Mouse (Mus musculus) lung, postnatal 0 days (tissue): ENCODE data around the gene Gm45753.

Experiments
- CTCF ChIP-seq: IDR thresholded peaks from 2 replicates; pipeline ENCODE4 v1.5.1; 2016; ENCODE audit warnings: antibody characterized with exemption, mild to moderate bottlenecking
- EP300 ChIP-seq: IDR thresholded peaks from 2 replicates; pipeline ENCODE4 v1.6.1; 2016; ENCODE audit warnings: antibody characterized with exemption, mild to moderate bottlenecking, control low read depth

GRCm38 (mm10) chr8:45324151-45324550 lies 15.9 kb upstream of the Gm45753 start:
- no peak for TF ChIP-seq CTCF
- TF ChIP-seq EP300 = no peak
